ENCODE assay signal across 24 mouse cellular contexts in genomic region chr2:103220871-103221270, GRCm38 (mm10).
DNase-seq lines count a peak whose midpoint lies in the region; ATAC-seq and TF ChIP-seq lines count a peak whose summit lies in the region.
"Had no signal": no experiment of that assay in that cellular context is flagged by ENCODE, and none has a peak within 500 bp of the region (broad histone marks: within the 10 kb centered on the region; RNA-seq: fewer than 3 reads in every experiment).

No protein-coding gene starts in this region.

- no peak for TF ChIP-seq POLR2A in liver, adult 2 months (IDR thresholded peaks at IDR 0.05; ENCODE audit: extremely low read depth, insufficient read depth, low read length)

- no peaks in the 10 kb centered on the region for H3K79me2 ChIP-seq in liver, adult 2 months (ENCODE audit: control insufficient read depth, insufficient read depth, low read length)

- 84% methylated on average over 2 of the region's 2 CpGs for WGBS in kidney, embryonic 15.5 days
- WGBS in liver, adult 2 months, result 65% methylated on average over 2 of the region's 2 CpGs
- WGBS in liver, embryonic 12.5 days (ENCODE audit: insufficient replicate concordance), result 62% methylated on average over 2 of the region's 2 CpGs

- H3K27ac ChIP-seq in kidney, embryonic 15.5 days, result no peak overlapping the region
- no peak overlapping the region for H3K27ac ChIP-seq in liver, adult 2 months (replicated peaks; ENCODE audit: insufficient read depth, low read depth, low read length)
- no peak overlapping the region for H3K27ac ChIP-seq in liver, embryonic 12.5 days
- H3K27ac ChIP-seq: embryonic facial prominence, embryonic 13.5 days; embryonic facial prominence, embryonic 15.5 days; forebrain, embryonic 10.5 days; forebrain, embryonic 12.5 days had no signal

- no peak for TF ChIP-seq CTCF in liver, adult 2 months (IDR thresholded peaks at IDR 0.05; ENCODE audit: low read depth, low read length)

- no peak overlapping the region for H3K4me2 ChIP-seq in kidney, embryonic 15.5 days
- no peak overlapping the region for H3K4me2 ChIP-seq in liver, embryonic 12.5 days
- H3K4me2 ChIP-seq: embryonic facial prominence, embryonic 13.5 days; embryonic facial prominence, embryonic 15.5 days; forebrain, embryonic 12.5 days had no signal

- no peak overlapping the region for H3K4me3 ChIP-seq in kidney, embryonic 15.5 days (replicated peaks)
- H3K4me3 ChIP-seq in liver, adult 2 months (ENCODE audit: insufficient read depth, low read depth, low read length), result no peak overlapping the region
- H3K4me3 ChIP-seq in liver, embryonic 12.5 days, result no peak overlapping the region
- H3K4me3 ChIP-seq: embryonic facial prominence, embryonic 13.5 days; embryonic facial prominence, embryonic 15.5 days; erythroblast, embryonic 14.5 days; forebrain, embryonic 10.5 days; forebrain, embryonic 12.5 days had no signal

- DNase-seq in kidney, adult 18-20 months, result peak; percentile 16
- DNase-seq in kidney, adult 9 months, result peak; percentile 41
- DNase-seq in kidney, postnatal 4 days, result no peak
- peak; percentile 76 for DNase-seq in liver, adult 2 months (ENCODE audit: extremely low read depth, low read depth, low spot score)
- DNase-seq in yolk sac, embryonic 10.5 days (ENCODE audit: low spot score), result peak; percentile 45
- no peak for DNase-seq in lung, postnatal 14 days
- DNase-seq: adrenal gland, adult 2 months; adrenal gland, postnatal 10 days; adrenal gland, postnatal 25 days; cerebellum, adult 11 months; cerebellum, adult 18-20 months; cerebellum, adult 8-10 months; cerebellum, adult 9-11 months; cerebellum, postnatal 14 days; cerebellum, postnatal 36 days; embryo, embryonic 11 days had no signal

- H3K4me1 ChIP-seq in kidney, embryonic 15.5 days, result no peaks in the 10 kb centered on the region
- no peaks in the 10 kb centered on the region for H3K4me1 ChIP-seq in liver, adult 2 months (ENCODE audit: control insufficient read depth, insufficient read depth, low read length)
- no peaks in the 10 kb centered on the region for H3K4me1 ChIP-seq in liver, embryonic 12.5 days
- H3K4me1 ChIP-seq: embryonic facial prominence, embryonic 13.5 days; embryonic facial prominence, embryonic 15.5 days; forebrain, embryonic 10.5 days; forebrain, embryonic 12.5 days had no signal

- no peaks in the 10 kb centered on the region for H3K9me3 ChIP-seq in kidney, embryonic 15.5 days (replicated peaks)
- H3K9me3 ChIP-seq in liver, embryonic 12.5 days (replicated peaks), result no peaks in the 10 kb centered on the region
- H3K9me3 ChIP-seq: embryonic facial prominence, embryonic 13.5 days; embryonic facial prominence, embryonic 15.5 days; forebrain, embryonic 10.5 days; forebrain, embryonic 12.5 days had no signal

- no peaks in the 10 kb centered on the region for H3K36me3 ChIP-seq in kidney, embryonic 15.5 days
- no peaks in the 10 kb centered on the region for H3K36me3 ChIP-seq in liver, adult 2 months (ENCODE audit: control insufficient read depth, insufficient read depth, low read length)
- H3K36me3 ChIP-seq in liver, embryonic 12.5 days, result no peaks in the 10 kb centered on the region
- H3K36me3 ChIP-seq: embryonic facial prominence, embryonic 13.5 days; embryonic facial prominence, embryonic 15.5 days; forebrain, embryonic 10.5 days; forebrain, embryonic 12.5 days had no signal

- H3K27me3 ChIP-seq in kidney, embryonic 15.5 days, result no peaks in the 10 kb centered on the region
- no peaks in the 10 kb centered on the region for H3K27me3 ChIP-seq in liver, adult 2 months (ENCODE audit: control insufficient read depth, insufficient read depth, low read length)
- H3K27me3 ChIP-seq in liver, embryonic 12.5 days (replicated peaks), result no peaks in the 10 kb centered on the region
- H3K27me3 ChIP-seq: embryonic facial prominence, embryonic 13.5 days; embryonic facial prominence, embryonic 15.5 days; forebrain, embryonic 12.5 days had no signal

- no peak overlapping the region for H3K9ac ChIP-seq in kidney, embryonic 15.5 days
- H3K9ac ChIP-seq in liver, adult 2 months (ENCODE audit: low read depth, low read length), result no peak overlapping the region
- no peak overlapping the region for H3K9ac ChIP-seq in liver, embryonic 12.5 days
- H3K9ac ChIP-seq: embryonic facial prominence, embryonic 13.5 days; embryonic facial prominence, embryonic 15.5 days; forebrain, embryonic 12.5 days had no signal

- ATAC-seq in kidney, embryonic 15.5 days (replicated peaks; ENCODE audit: low FRiP score), result no peak
- ATAC-seq in liver, embryonic 12.5 days, result no peak
- ATAC-seq: forebrain, embryonic 14.5 days had no signal

Comparison
In these comparisons a context has a peak if more than half of its experiments do, and no peak if none do; other contexts are left out.
1. DNase-seq: peak in kidney, adult 18-20 months (single experiment), kidney, adult 9 months (single experiment), liver, adult 2 months (single experiment) and yolk sac, embryonic 10.5 days (single experiment); none in kidney, postnatal 4 days (0 of 2) and lung, postnatal 14 days (single experiment).